Mouse (Mus musculus) spleen, embryonic (tissue): ENCODE measurements around the gene Nup54.

Experiments used
- CTCF ChIA-PET: fragments of 350-600 bp; sonication (Branson Sonifier 250); formaldehyde crosslinking; loops from one replicate; lab custom pipeline; 2022; lab: Charles Lee

The Nup54 gene

GRCm38 (mm10) chr5:92435025-92435584 is at the start of gene Nup54:
Nup54 (minus strand) TSS chr5:92435219.
- CTCF ChIA-PET = no interaction called here

- CTCF ChIA-PET = no interaction called here
Measured at GRCm38 (mm10) chr5:92472863-92473262, 37.8 kb upstream of the Nup54 start.

DNA sequence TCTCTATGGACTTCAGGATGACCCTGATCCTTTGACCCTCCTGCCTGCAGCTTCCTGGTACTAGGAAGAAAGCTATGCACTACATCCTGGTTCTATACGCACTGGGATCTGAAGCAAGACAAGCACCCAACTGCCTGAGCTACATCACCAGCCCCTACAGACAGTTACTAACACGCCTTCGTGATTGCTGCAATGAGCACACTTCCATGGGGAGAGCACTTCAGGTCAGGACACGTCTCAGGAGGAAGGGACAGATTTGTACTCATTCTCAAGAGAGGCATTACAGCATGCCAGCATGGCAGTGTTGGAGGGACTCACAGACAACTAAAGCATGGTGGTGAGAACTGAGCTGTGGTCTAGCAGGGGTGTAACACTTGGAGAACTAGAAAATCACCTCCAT is 36.5 kb upstream of the Nup54 start:
- CTCF ChIA-PET = no interaction called here

DNA sequence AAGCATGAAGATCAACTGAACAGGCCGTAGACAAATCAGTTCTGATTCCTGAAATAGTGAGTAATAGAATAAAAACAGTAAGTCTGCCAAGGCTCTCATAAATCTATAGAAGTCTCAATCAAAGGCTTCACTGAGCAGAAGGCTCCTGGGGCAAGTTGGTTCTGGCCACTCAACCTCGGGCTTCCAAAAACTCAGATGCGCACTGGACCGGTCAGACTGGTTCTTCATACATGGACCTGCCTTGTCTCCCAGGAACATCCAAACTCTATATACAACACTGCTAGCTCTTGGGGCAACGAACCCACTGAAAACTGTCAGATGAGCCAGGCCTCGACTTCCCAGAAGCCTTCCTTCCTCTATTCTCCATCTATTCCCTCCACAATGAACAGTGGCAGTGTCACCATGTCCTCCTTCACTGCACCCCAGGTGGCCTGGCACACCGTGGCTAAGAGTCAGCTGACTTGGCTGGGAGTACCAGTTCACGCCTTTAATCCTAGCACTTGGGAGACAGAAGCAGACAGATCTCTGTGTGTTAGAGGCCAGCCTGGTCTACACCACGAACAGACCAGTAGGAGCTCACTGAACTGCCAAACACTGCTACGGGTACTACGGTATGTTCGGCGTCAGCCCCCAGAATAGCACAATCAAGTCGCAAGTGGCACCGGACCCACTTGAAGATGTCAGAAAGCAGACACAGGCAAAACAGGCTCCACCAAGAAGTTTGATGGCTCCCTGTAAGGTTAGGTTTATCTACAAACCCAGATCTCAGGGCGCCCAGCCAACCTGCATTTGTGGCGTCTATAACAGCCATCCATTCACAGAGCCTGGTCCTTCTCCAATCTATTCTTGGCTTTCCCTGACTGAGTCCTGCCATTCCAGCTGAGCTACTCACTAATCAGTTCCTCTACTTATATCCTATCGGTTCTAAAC is 34.4 kb upstream of the Nup54 start:
- CTCF ChIA-PET = no interaction called here

- CTCF ChIA-PET = no interaction called here
Measured at GRCm38 (mm10) chr5:92468234-92468633, 33.2 kb upstream of the Nup54 start.

DNA sequence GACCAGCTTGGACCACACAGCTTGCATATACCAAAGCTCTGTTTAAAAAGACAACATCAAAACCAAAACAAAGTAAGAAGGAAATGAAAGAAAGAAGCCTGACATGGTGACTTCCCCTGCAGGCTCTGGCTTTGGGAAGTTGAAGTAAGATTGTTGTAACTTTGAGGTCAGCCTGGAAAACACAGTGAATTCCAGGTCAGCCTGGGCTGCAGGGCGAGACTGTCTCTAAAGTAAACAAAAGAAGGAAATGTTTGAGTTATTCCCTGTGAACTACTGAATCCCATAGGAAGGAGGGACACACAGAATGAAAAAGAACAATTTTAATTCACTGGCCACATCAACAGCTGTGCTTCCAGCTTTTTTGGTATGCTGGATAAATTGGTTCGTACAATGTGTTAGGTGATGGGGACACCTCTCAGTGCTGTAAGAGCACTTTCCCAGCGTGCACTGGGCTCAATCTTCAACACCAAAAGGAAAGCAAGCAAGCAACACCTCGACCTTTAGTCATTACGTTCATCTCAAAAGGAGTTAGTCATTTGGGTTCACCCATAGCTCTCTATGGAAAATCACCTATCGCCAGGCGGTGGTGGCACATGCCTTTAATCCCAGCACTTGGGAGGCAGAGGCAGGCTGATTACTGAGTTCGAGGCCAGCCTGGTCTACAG is 32.2 kb upstream of the Nup54 start:
- CTCF ChIA-PET = interaction anchor here (0.6 kb wide), 1 partner anchor 38 kb away, joined by 5 read pairs; no protein-coding TSS in a partner anchor

DNA sequence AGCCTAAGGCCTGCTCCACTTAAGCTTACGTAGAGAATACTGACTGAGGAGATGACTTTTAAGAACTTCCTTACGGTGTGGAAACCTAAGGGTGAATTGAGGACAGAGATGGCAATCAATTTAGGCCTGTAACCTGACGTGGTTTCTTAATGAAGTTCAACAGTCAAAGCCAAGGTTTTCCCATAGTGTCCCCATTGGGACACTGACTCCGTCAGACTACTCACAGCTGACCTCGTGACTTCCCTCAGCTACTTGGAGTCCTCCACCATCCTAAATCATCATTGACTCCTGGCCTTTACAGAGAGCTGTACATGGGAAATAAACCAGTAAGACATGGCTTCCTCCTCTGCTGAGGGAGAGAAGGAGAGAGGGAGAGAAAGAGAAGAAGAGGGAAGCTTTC is 30.5 kb upstream of the Nup54 start:
- CTCF ChIA-PET = no interaction called here

GRCm38 (mm10) chr5:92461321-92461720 is 26.3 kb upstream of the Nup54 start:
- CTCF ChIA-PET = interaction anchor here (1.0 to 1.7 kb wide), 3 partner anchors 24 to 195 kb away, joined by 3 to 4 read pairs (median 3); partner anchors contain the start of gene Scarb2

DNA sequence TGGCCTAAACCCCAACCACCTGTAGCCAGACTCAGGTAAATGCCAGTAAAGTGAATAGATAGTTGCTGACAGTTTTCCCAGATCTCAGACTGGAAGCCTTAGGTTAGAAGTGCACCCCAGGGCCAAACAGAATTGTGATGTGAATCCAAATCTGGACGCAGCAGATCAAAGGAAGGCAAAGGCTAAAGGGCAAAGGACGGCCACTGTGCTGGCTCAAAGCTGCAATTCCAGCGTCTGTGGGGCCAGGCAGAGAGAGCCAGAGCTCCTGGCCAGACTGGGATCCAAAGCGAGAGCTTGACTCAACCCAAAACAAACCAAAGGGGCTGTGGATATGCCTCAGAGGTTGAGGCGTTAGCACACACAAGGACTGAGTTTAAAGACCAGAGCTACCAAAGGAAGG is 23.7 kb upstream of the Nup54 start:
- CTCF ChIA-PET = no interaction called here

DNA sequence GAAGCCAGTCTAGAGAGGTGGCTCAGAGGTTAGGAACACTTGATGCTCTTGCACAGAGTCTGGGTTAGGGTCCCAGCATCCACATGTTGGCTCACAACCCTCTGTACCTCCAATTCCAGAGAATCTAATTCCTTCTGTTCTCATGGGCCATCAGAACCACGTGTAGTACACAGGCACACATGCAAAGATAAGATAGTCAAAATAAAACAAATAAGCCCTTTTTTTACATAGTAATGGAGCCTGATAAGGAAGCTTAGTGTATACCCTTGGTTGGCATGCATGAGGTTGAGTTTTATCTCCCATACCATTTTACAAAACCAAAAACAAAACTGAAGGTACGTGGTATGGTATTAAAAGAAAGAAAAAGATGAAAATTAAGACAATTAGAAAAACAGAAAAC is 22.4 kb upstream of the Nup54 start:
- CTCF ChIA-PET = no interaction called here

GRCm38 (mm10) chr5:92452876-92453275 is 17.9 kb upstream of the Nup54 start:
- CTCF ChIA-PET = no interaction called here

- CTCF ChIA-PET = no interaction called here
Measured at GRCm38 (mm10) chr5:92446736-92447135, 11.7 kb upstream of the Nup54 start.

GRCm38 (mm10) chr5:92445016-92445415 is 10.0 kb upstream of the Nup54 start:
- CTCF ChIA-PET = no interaction called here

DNA sequence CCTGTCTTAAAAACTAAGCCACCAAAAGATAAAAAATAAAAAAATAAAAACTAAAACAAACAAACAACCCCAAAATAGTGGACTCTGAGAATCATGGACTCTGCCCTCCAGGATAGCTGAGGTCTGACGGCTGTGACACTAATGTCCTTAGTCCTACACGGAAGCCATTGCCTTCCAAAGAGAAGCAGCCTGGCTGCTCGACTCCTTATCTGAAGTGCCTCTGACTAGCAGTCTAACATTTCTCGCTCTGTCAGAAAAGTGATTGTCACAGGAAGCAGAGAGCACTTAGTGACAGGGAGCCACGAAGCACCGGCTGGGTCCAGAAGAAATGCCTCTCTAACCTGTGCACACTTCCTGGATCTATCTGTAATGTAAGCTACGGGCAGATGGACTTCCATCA is 7.9 kb upstream of the Nup54 start:
- CTCF ChIA-PET = no interaction called here

GRCm38 (mm10) chr5:92441494-92441893 is 6.5 kb upstream of the Nup54 start:
- CTCF ChIA-PET = no interaction called here

DNA sequence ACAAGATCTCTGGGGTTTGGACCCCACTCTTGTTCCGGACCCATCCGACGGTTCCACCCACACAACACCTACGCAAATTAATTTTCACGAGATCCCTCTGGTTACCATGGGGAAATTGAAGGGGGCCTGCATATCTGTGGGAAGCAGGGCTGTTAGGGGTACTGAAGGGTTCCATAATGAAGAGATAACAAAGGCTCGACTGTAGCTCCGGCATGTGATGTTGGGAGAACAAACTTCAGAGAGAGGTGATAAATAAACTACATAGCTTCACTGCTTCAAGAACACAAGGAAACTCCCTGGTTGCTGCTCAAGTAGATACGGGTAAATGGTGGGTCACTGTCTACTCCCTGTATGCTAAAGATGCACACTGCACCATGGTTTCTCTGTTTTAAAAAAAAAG is 3.5 kb upstream of the Nup54 start:
- CTCF ChIA-PET = no interaction called here

- CTCF ChIA-PET = no interaction called here
Measured at GRCm38 (mm10) chr5:92434571-92434985, 441 bp downstream of the Nup54 start.

DNA sequence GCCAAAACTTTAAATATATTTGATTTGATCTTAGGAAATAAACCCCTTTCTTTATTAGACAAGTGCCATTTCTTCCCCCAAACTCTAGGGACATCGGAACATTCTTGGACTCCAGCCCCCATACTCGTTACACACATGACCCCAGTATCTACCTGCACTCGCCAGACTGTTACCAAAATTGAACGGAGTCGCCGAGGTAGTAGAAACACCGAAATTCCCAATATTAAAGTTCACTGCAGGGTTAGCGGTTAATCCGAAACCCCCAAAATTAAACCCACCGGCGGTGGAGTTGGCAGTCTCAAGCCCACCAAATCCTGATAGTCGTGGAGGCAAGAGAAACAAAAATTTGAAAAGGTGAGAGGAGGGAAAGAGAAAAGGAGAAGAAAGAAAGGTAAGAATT is 949 bp downstream of the Nup54 start:
- CTCF ChIA-PET = no interaction called here

DNA sequence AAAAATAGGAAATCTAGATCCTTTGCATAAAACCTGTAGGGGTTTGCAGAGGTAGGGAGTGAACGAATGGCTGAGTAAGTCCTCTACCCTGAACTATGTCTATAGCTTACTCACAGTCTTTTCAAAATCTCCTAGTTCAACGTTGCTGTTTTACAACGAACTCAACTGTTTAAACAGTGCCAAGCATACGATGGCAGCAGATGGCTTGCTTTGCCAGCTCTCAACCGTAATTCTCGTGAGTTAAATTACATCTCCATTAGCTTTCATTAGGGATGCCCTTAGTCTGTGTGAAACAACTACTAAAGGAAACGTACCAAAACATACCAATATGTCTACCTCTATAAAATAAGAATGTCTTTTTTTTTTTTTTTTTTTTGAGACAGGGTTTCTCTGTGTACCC is 3.4 kb downstream of the Nup54 start:
- CTCF ChIA-PET = no interaction called here

DNA sequence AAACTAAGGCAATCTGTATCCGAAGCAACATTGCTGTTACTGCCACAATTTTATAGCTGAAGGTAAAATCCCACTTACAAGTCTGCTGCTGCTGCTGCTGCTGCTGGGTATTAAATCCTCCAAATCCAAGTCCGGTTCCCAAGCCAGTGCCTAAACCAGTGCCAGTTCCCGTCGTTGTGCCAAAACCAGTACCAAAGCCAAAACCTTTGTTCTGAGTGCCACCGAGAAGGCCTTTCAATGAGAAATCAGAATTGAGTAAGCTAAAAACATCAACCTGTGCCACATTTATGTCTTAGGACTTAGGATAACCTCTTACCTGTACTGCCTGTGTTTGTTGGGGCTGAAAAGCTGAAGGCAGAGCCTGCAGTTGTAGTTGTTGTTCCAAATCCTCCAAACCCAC is 4.3 kb downstream of the Nup54 start:
- CTCF ChIA-PET = no interaction called here

- CTCF ChIA-PET = no interaction called here
Measured at GRCm38 (mm10) chr5:92424126-92424525, 10.9 kb downstream of the Nup54 start.

- CTCF ChIA-PET = no interaction called here
Measured at GRCm38 (mm10) chr5:92413982-92414375, 21.0 kb downstream of the Nup54 start.
